In genomic region chr11:102068969-102069368, GRCm38 (mm10) we compare ENCODE assay signal across 16 mouse cellular contexts. TPM values are rescaled to one million over a fixed set of nuclear protein-coding genes. Genes with fewer than 3 reads are reported as not detected.
DNase-seq lines count a peak whose midpoint lies in the region; ATAC-seq and TF ChIP-seq lines count a peak whose summit lies in the region.
"Had no signal": no experiment of that assay in that cellular context is flagged by ENCODE, and none has a peak within 500 bp of the region (broad histone marks: within the 10 kb centered on the region; RNA-seq: fewer than 3 reads in every experiment).

No protein-coding gene starts in this region.

- H3K4me2 ChIP-seq in forebrain, postnatal 0 days (ENCODE audit: low read depth) = no peak overlapping the region
- H3K4me2 ChIP-seq in forebrain, embryonic 12.5 days = no peak overlapping the region
- H3K4me2 ChIP-seq in lung, postnatal 0 days (replicated peaks; ENCODE audit: low read depth, low read length) = no peak overlapping the region
- H3K4me2 ChIP-seq in stomach, postnatal 0 days (replicated peaks; ENCODE audit: low read depth) = no peak overlapping the region
- H3K4me2 ChIP-seq: embryonic facial prominence, embryonic 12.5 days had no signal

- H3K4me3 ChIP-seq in forebrain, postnatal 0 days (ENCODE audit: low read depth, low read length) = no peak overlapping the region
- H3K4me3 ChIP-seq in forebrain, embryonic 12.5 days (replicated peaks) = no peak overlapping the region
- no peak overlapping the region for H3K4me3 ChIP-seq in lung, postnatal 0 days (ENCODE audit: low read depth, low read length)
- H3K4me3 ChIP-seq in stomach, postnatal 0 days (ENCODE audit: low read depth, low read length) = no peak overlapping the region
- H3K4me3 ChIP-seq: embryonic facial prominence, embryonic 12.5 days had no signal

- H3K4me1 ChIP-seq in forebrain, postnatal 0 days (ENCODE audit: insufficient read depth) = no peaks in the 10 kb centered on the region
- peaks cover 7% of the 10 kb centered on the region for H3K4me1 ChIP-seq in forebrain, embryonic 12.5 days
- no peaks in the 10 kb centered on the region for H3K4me1 ChIP-seq in lung, postnatal 0 days (ENCODE audit: insufficient read depth, low read depth, low read length)
- no peaks in the 10 kb centered on the region for H3K4me1 ChIP-seq in stomach, postnatal 0 days (replicated peaks; ENCODE audit: control insufficient read depth, insufficient read depth)

- H3K36me3 ChIP-seq in forebrain, postnatal 0 days (ENCODE audit: insufficient read depth) = peaks cover 3% of the 10 kb centered on the region
- peaks cover 6% of the 10 kb centered on the region for H3K36me3 ChIP-seq in forebrain, embryonic 12.5 days (replicated peaks)
- H3K36me3 ChIP-seq in lung, postnatal 0 days (ENCODE audit: insufficient read depth, low read length) = no peaks in the 10 kb centered on the region
- no peaks in the 10 kb centered on the region for H3K36me3 ChIP-seq in stomach, postnatal 0 days (ENCODE audit: control insufficient read depth, insufficient read depth, low read length)

- no peaks in the 10 kb centered on the region for H3K9me3 ChIP-seq in forebrain, postnatal 0 days (ENCODE audit: low read length)
- no peaks in the 10 kb centered on the region for H3K9me3 ChIP-seq in forebrain, embryonic 12.5 days
- no peaks in the 10 kb centered on the region for H3K9me3 ChIP-seq in lung, postnatal 0 days (ENCODE audit: low read length)
- H3K9me3 ChIP-seq in stomach, postnatal 0 days (ENCODE audit: control insufficient read depth, low read length) = no peaks in the 10 kb centered on the region
- H3K9me3 ChIP-seq: embryonic facial prominence, embryonic 12.5 days had no signal

- no peaks in the 10 kb centered on the region for H3K27me3 ChIP-seq in forebrain, postnatal 0 days (ENCODE audit: insufficient read depth, low read length)
- no peaks in the 10 kb centered on the region for H3K27me3 ChIP-seq in forebrain, embryonic 12.5 days
- H3K27me3 ChIP-seq in lung, postnatal 0 days (replicated peaks; ENCODE audit: insufficient read depth, low read length) = no peaks in the 10 kb centered on the region
- no peaks in the 10 kb centered on the region for H3K27me3 ChIP-seq in stomach, postnatal 0 days (ENCODE audit: control insufficient read depth, insufficient read depth, low read length)

- no peak for DNase-seq in forebrain, postnatal 0 days
- peak; percentile 12 for DNase-seq in lung, postnatal 0 days (ENCODE audit: low spot score)
- no peak for DNase-seq in lung, postnatal 10 days
- peak; percentile 40 for DNase-seq in brain, embryonic 14.5 days (ENCODE audit: low read depth)
- no peak for DNase-seq in stomach, postnatal 0 days (ENCODE audit: low spot score)
- DNase-seq in gastrocnemius, postnatal 4 days (ENCODE audit: low spot score in 2 of 2) = no peak
- no peak for DNase-seq in layer of hippocampus, adult 11-12 months (ENCODE audit: low spot score)
- DNase-seq: kidney, postnatal 14 days; lung, postnatal 4 days; right cerebral cortex, adult 18-20 months had no signal

- 45% methylated on average over 2 of the region's 2 CpGs for WGBS in forebrain, postnatal 0 days
- 29% methylated on average over 2 of the region's 2 CpGs for WGBS in forebrain, embryonic 12.5 days
- whole genome bisulfite sequencing in lung, postnatal 0 days = 51% methylated on average over 2 of the region's 2 CpGs
- 60% methylated on average over 2 of the region's 2 CpGs for WGBS in stomach, postnatal 0 days

- ATAC-seq in forebrain, postnatal 0 days = no peak
- no peak for ATAC-seq in forebrain, embryonic 12.5 days (ENCODE audit: low FRiP score)
- no peak for ATAC-seq in lung, postnatal 0 days
- ATAC-seq in stomach, postnatal 0 days (ENCODE audit: low FRiP score, low TSS enrichment) = no peak

- no peak for TF ChIP-seq POLR2A in brain, embryonic 14.5 days (IDR thresholded peaks at IDR 0.05; ENCODE audit: borderline replicate concordance, extremely low read depth, insufficient read depth, insufficient read length, poor library complexity, severe bottlenecking)

- TF ChIP-seq CTCF in forebrain, postnatal 0 days (IDR thresholded peaks at IDR 0.05; ENCODE audit: low read depth) = peak; percentile 56
- peak; percentile 63 for TF ChIP-seq CTCF in lung, postnatal 0 days (IDR thresholded peaks at IDR 0.05)
- peak; percentile 42; the same call in 1 of the 2 replicates for TF ChIP-seq CTCF in brain, embryonic 14.5 days (IDR thresholded peaks at IDR 0.05; ENCODE audit: borderline replicate concordance, extremely low read depth, insufficient read depth, insufficient read length)
- peak; percentile 72 for TF ChIP-seq CTCF in stomach, postnatal 0 days (IDR thresholded peaks at IDR 0.05; ENCODE audit: low read depth)

- no peak for TF ChIP-seq EP300 in lung, postnatal 0 days (IDR thresholded peaks at IDR 0.05)
- no peak for TF ChIP-seq EP300 in stomach, postnatal 0 days (optimal IDR thresholded peaks at IDR 0.05)

- H3K9ac ChIP-seq in forebrain, postnatal 0 days = no peak overlapping the region
- no peak overlapping the region for H3K9ac ChIP-seq in forebrain, embryonic 12.5 days
- H3K9ac ChIP-seq in lung, postnatal 0 days (replicated peaks; ENCODE audit: low read depth) = no peak overlapping the region
- H3K9ac ChIP-seq in stomach, postnatal 0 days (ENCODE audit: low read length) = no peak overlapping the region
- H3K9ac ChIP-seq: embryonic facial prominence, embryonic 12.5 days had no signal

- H3K27ac ChIP-seq in forebrain, postnatal 0 days (ENCODE audit: low read depth, low read length) = no peak overlapping the region
- H3K27ac ChIP-seq in forebrain, embryonic 12.5 days = no peak overlapping the region
- no peak overlapping the region for H3K27ac ChIP-seq in lung, postnatal 0 days (ENCODE audit: low read length)
- H3K27ac ChIP-seq in stomach, postnatal 0 days (replicated peaks) = no peak overlapping the region
- H3K27ac ChIP-seq: embryonic facial prominence, embryonic 12.5 days had no signal

RNA-seq across cellular contexts. Expression of gene Mpp2, which starts 19.3 kb away (rescaled TPM):
- total RNA-seq in forebrain, postnatal 0 days (2014; rRNA removed) = 27.3 and 28.3 TPM in 2 replicates
- 14.1 and 21.4 TPM in 2 replicates for polyA plus RNA-seq in forebrain, postnatal 0 days (2015; fragmentation: Nextera tagmentation; extraction: Ambion mirVana)
- polyA plus RNA-seq in forebrain, embryonic 12.5 days (2016; fragmentation: Nextera tagmentation; extraction: Ambion mirVana) = 24.9 and 27.9 TPM in 2 replicates
- polyA plus RNA-seq in lung, postnatal 0 days (2015; fragmentation: Nextera tagmentation; extraction: Ambion mirVana) = 3.9 TPM in 2 replicates
- polyA plus RNA-seq in brain, embryonic 14.5 days (2012; rRNA removed) = 49.9 and 51.5 TPM in 2 replicates
- 2.8 and 3.4 TPM in 2 replicates for polyA plus RNA-seq in stomach, postnatal 0 days (2015; fragmentation: Nextera tagmentation; extraction: Ambion mirVana)
- 1 to 10 TPM; 1.7 to 2.5 TPM for total RNA-seq in gastrocnemius, postnatal 4 days (2021)

RNA-seq across cellular contexts. Expression of gene Cd300lg, which starts 27.7 kb away (rescaled TPM):
- total RNA-seq in forebrain, postnatal 0 days (2014; rRNA removed) = 0.69 and 0.86 TPM in 2 replicates
- 0.15 and 0.30 TPM in 2 replicates for polyA plus RNA-seq in forebrain, postnatal 0 days (2015; fragmentation: Nextera tagmentation; extraction: Ambion mirVana)
- polyA plus RNA-seq in forebrain, embryonic 12.5 days (2016; fragmentation: Nextera tagmentation; extraction: Ambion mirVana) = 0.17 and 0.23 TPM in 2 replicates
- polyA plus RNA-seq in lung, postnatal 0 days (2015; fragmentation: Nextera tagmentation; extraction: Ambion mirVana) = 2.1 and 2.4 TPM in 2 replicates
- polyA plus RNA-seq in brain, embryonic 14.5 days (2012; rRNA removed) = 0.11 and 0.15 TPM in 2 replicates
- polyA plus RNA-seq in stomach, postnatal 0 days (2015; fragmentation: Nextera tagmentation; extraction: Ambion mirVana) = 3.0 and 3.4 TPM in 2 replicates
- total RNA-seq in gastrocnemius, postnatal 4 days (2021) = 10 to 100 TPM; 12.8 to 13.2 TPM
- total RNA-seq: hematopoietic stem cell, adult 5-6 weeks had no signal

RNA-seq across cellular contexts. Expression of gene Ppy, which starts 32.1 kb away (rescaled TPM):
- not detected in 2 replicates for total RNA-seq in forebrain, postnatal 0 days (2014; rRNA removed)
- polyA plus RNA-seq in forebrain, postnatal 0 days (2015; fragmentation: Nextera tagmentation; extraction: Ambion mirVana) = not detected in 2 replicates
- polyA plus RNA-seq in forebrain, embryonic 12.5 days (2016; fragmentation: Nextera tagmentation; extraction: Ambion mirVana) = not detected in 2 replicates
- 2.6 and 4.2 TPM in 2 replicates for polyA plus RNA-seq in lung, postnatal 0 days (2015; fragmentation: Nextera tagmentation; extraction: Ambion mirVana)
- not detected in 2 replicates for polyA plus RNA-seq in brain, embryonic 14.5 days (2012; rRNA removed)
- polyA plus RNA-seq in stomach, postnatal 0 days (2015; fragmentation: Nextera tagmentation; extraction: Ambion mirVana) = 3.3 and 5.4 TPM in 2 replicates
- not detected for total RNA-seq in gastrocnemius, postnatal 4 days (2021)
- total RNA-seq: gastrocnemius, adult 18-20 months; hematopoietic stem cell, adult 5-6 weeks; left cerebral cortex, postnatal 36 days had no signal
- polyA plus RNA-seq: embryonic facial prominence, embryonic 12.5 days; stomach, embryonic 14.5 days had no signal

RNA-seq across cellular contexts. Expression of gene Pyy, which starts 38.7 kb away (rescaled TPM):
- total RNA-seq in forebrain, postnatal 0 days (2014; rRNA removed) = not detected in 2 replicates
- polyA plus RNA-seq in forebrain, postnatal 0 days (2015; fragmentation: Nextera tagmentation; extraction: Ambion mirVana) = not detected in 2 replicates
- polyA plus RNA-seq in forebrain, embryonic 12.5 days (2016; fragmentation: Nextera tagmentation; extraction: Ambion mirVana) = not detected in 2 replicates
- polyA plus RNA-seq in lung, postnatal 0 days (2015; fragmentation: Nextera tagmentation; extraction: Ambion mirVana) = not detected in 2 replicates
- polyA plus RNA-seq in brain, embryonic 14.5 days (2012; rRNA removed) = 1.8 and 4.0 TPM in 2 replicates
- polyA plus RNA-seq in stomach, postnatal 0 days (2015; fragmentation: Nextera tagmentation; extraction: Ambion mirVana) = 63.0 and 64.3 TPM in 2 replicates
- total RNA-seq in gastrocnemius, postnatal 4 days (2021) = not detected
- total RNA-seq: gastrocnemius, adult 18-20 months; hematopoietic stem cell, adult 5-6 weeks; left cerebral cortex, postnatal 36 days had no signal
- polyA plus RNA-seq: embryonic facial prominence, embryonic 12.5 days had no signal

RNA-seq across cellular contexts. Expression of gene Mpp3, which starts 40.7 kb away (rescaled TPM):
- total RNA-seq in forebrain, postnatal 0 days (2014; rRNA removed) = 56.6 and 60.3 TPM in 2 replicates
- 45.5 and 46.4 TPM in 2 replicates for polyA plus RNA-seq in forebrain, postnatal 0 days (2015; fragmentation: Nextera tagmentation; extraction: Ambion mirVana)
- 35.7 and 37.6 TPM in 2 replicates for polyA plus RNA-seq in forebrain, embryonic 12.5 days (2016; fragmentation: Nextera tagmentation; extraction: Ambion mirVana)
- 0.84 and 2.2 TPM in 2 replicates for polyA plus RNA-seq in lung, postnatal 0 days (2015; fragmentation: Nextera tagmentation; extraction: Ambion mirVana)
- polyA plus RNA-seq in brain, embryonic 14.5 days (2012; rRNA removed) = 50.9 and 55.3 TPM in 2 replicates
- 3.3 and 3.4 TPM in 2 replicates for polyA plus RNA-seq in stomach, postnatal 0 days (2015; fragmentation: Nextera tagmentation; extraction: Ambion mirVana)
- 10 to 100 TPM; 55.8 to 95.9 TPM for total RNA-seq in gastrocnemius, postnatal 4 days (2021)

Comparison
In these comparisons a context has a peak if more than half of its experiments do, and no peak if none do; other contexts are left out.
1. DNase-seq: peak in lung, postnatal 0 days (single experiment) and brain, embryonic 14.5 days (single experiment); none in forebrain, postnatal 0 days (single experiment), lung, postnatal 10 days (single experiment), stomach, postnatal 0 days (single experiment), gastrocnemius, postnatal 4 days (0 of 2) and layer of hippocampus, adult 11-12 months (single experiment).
2. Peak in every context shown above with its lines, with median percentiles within 50 percentile points of each other: CTCF ChIP-seq.